Mouse (Mus musculus) cerebellum, adult 2 months (tissue): ENCODE measurements at regions not wholly inside any gene's neighbourhood (a gene's known extent, or its start where the extent isn't known, plus 50 kb on each side); places are given as distances from the start of the nearest gene placed in this dataset.

Experiments used
- CTCF ChIP-seq: fragments of 200-500 bp; IDR thresholded peaks from 2 replicates; pipeline ENCODE4 v1.5.1; 2011; ENCODE audit warnings: low read depth, mild to moderate bottlenecking, control low read depth, low read length, moderate library complexity, borderline replicate concordance; ENCODE audit not compliant: insufficient read depth
- POLR2A ChIP-seq: fragments of 200-500 bp; IDR thresholded peaks from 2 replicates; pipeline ENCODE4 v1.6.1; 2011; ENCODE audit warnings: low read length, control low read depth, borderline replicate concordance; ENCODE audit not compliant: insufficient read depth

DNA sequence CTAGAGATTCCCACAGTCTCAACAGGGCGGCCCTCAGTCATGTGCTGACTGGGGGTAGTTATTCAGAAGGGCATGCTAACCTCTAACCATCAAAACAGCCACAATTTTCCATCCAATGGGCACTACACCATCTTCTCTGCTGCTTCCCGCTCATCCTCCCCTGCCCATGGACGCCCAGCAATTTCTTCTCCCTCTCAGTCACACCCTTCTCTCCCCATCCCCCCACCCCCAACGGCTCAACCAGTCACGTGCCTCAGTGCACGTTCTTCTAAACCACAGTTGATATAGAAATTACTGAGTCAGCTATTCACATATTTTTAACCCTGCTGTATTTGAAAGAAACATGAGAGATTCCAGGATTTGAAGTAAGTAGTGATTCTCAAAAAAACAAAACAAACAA lies 146.3 kb upstream of the Gpc5 start:
- TF ChIP-seq CTCF (no peak), POLR2A (no peak)
